Mouse (Mus musculus) MEL-GATA-1-ER (cell line): Measurements from ENCODE around the gene Rnf121.

ENCODE experiments used
- DNase-seq: peaks from one replicate; pipeline ENCODE4 v3.0.0-alpha.2; 2012; ENCODE audit warnings: low read depth; ENCODE audit errors: extremely low read depth

Rnf121 gene

GRCm38 (mm10) chr7:102065046-102065891 lies at the start of gene Rnf121, which contains the start of the genes Xndc1 and Xntrpc:
Rnf121 (minus strand) TSS chr7:102065469.
Xndc1 (plus strand) TSS chr7:102065511.
Xntrpc (plus strand) TSS chr7:102065713.
- peak; percentile 88 for DNase-seq

GRCm38 (mm10) chr7:102113151-102113729 lies 48.0 kb upstream of the Rnf121 start:
- no peak for DNase-seq

- DNase-seq = no peak
These were observed 44.5 kb upstream of the Rnf121 start for GRCm38 (mm10) chr7:102109746-102110145.

GRCm38 (mm10) chr7:102109171-102109570 lies 43.9 kb upstream of the Rnf121 start, which contains the start of gene Art5:
Art5 (minus strand) TSS chr7:102109489.
- DNase-seq = no peak

- no peak for DNase-seq
These were observed 42.9 kb upstream of the Rnf121 start for GRCm38 (mm10) chr7:102108206-102108605.

GRCm38 (mm10) chr7:102106700-102107141 lies 41.5 kb upstream of the Rnf121 start:
- no peak for DNase-seq

- DNase-seq = no peak
These were observed 38.9 kb upstream of the Rnf121 start for GRCm38 (mm10) chr7:102104126-102104525.

GRCm38 (mm10) chr7:102103555-102103954 lies 38.3 kb upstream of the Rnf121 start:
- no peak for DNase-seq

GRCm38 (mm10) chr7:102102696-102103095 lies 37.4 kb upstream of the Rnf121 start:
- no peak for DNase-seq

GRCm38 (mm10) chr7:102102241-102102640 lies 37.0 kb upstream of the Rnf121 start:
- DNase-seq = no peak

GRCm38 (mm10) chr7:102101487-102101886 lies 36.2 kb upstream of the Rnf121 start, which contains the start of gene Art1:
Art1 (plus strand) TSS chr7:102101743.
- DNase-seq = no peak

GRCm38 (mm10) chr7:102100868-102101267 lies 35.6 kb upstream of the Rnf121 start:
- no peak for DNase-seq

GRCm38 (mm10) chr7:102099760-102100661 lies 34.7 kb upstream of the Rnf121 start:
- DNase-seq = no peak

- no peak for DNase-seq
These were observed 22.1 kb upstream of the Rnf121 start for GRCm38 (mm10) chr7:102087336-102087735.

GRCm38 (mm10) chr7:102084041-102084696 lies 18.9 kb upstream of the Rnf121 start:
- DNase-seq = no peak

- DNase-seq = no peak
These were observed 17.5 kb upstream of the Rnf121 start, which contains the start of gene Trpc2 for GRCm38 (mm10) chr7:102082816-102083215. Trpc2 (plus strand) TSS chr7:102083116.

- DNase-seq = no peak
These were observed 16.5 kb upstream of the Rnf121 start for GRCm38 (mm10) chr7:102081784-102082183.

GRCm38 (mm10) chr7:102080311-102080710 lies 15.0 kb upstream of the Rnf121 start:
- DNase-seq = no peak

- DNase-seq = no peak
These were observed 13.2 kb upstream of the Rnf121 start for GRCm38 (mm10) chr7:102078517-102078916.

- DNase-seq = no peak
These were observed 11.5 kb upstream of the Rnf121 start for GRCm38 (mm10) chr7:102076714-102077296.
